ENCODE assay signal across 17 mouse cellular contexts in genomic region chr19:25200081-25200860, GRCm38 (mm10). TPM values are rescaled to one million over a fixed set of nuclear protein-coding genes. Genes with fewer than 3 reads are reported as not detected.
DNase-seq lines count a peak whose midpoint lies in the region; ATAC-seq lines count a peak whose summit lies in the region.
"Had no signal": no experiment of that assay in that cellular context is flagged by ENCODE, and none has a peak within 500 bp of the region (broad histone marks: within the 10 kb centered on the region; RNA-seq: fewer than 3 reads in every experiment).

No protein-coding gene starts in this region.

- H3K4me2 ChIP-seq in intestine, embryonic 15.5 days (replicated peaks) = no peak overlapping the region
- H3K4me2 ChIP-seq in intestine, embryonic 16.5 days (ENCODE audit: low read depth, low read length) = no peak overlapping the region
- H3K4me2 ChIP-seq in embryonic facial prominence, embryonic 12.5 days (replicated peaks) = no peak overlapping the region
- H3K4me2 ChIP-seq: liver, embryonic 15.5 days; midbrain, embryonic 12.5 days had no signal

- 0 out of 2 replicates have a peak overlapping the region, but pooled peaks have one; percentile 9 for H3K27ac ChIP-seq in intestine, embryonic 15.5 days
- no peak overlapping the region; the same call in 1 of the 2 replicates for H3K27ac ChIP-seq in intestine, embryonic 16.5 days (ENCODE audit: low read length)
- peak overlapping the region; percentile 68 for H3K27ac ChIP-seq in embryonic facial prominence, embryonic 12.5 days
- H3K27ac ChIP-seq: liver, embryonic 15.5 days; midbrain, embryonic 12.5 days had no signal

- no peak overlapping the region for H3K9ac ChIP-seq in intestine, embryonic 15.5 days
- H3K9ac ChIP-seq in intestine, embryonic 16.5 days (ENCODE audit: low read depth, low read length) = no peak overlapping the region
- H3K9ac ChIP-seq in embryonic facial prominence, embryonic 12.5 days = no peak overlapping the region
- H3K9ac ChIP-seq: liver, embryonic 15.5 days; midbrain, embryonic 12.5 days had no signal

- ATAC-seq in cerebellum, adult (ENCODE audit: insufficient number of reproducible peaks, low FRiP score, low TSS enrichment) = 0 out of 2 replicates have a peak, but pooled peaks have one; percentile 26
- ATAC-seq in intestine, embryonic 15.5 days = no peak; the same call in 1 of the 2 replicates
- no peak for ATAC-seq in intestine, embryonic 16.5 days
- 0 out of 2 replicates have a peak, but pooled peaks have one; percentile 17 for ATAC-seq in embryonic facial prominence, embryonic 12.5 days (ENCODE audit: insufficient number of reproducible peaks, insufficient read depth, low FRiP score, low TSS enrichment)
- no peak for ATAC-seq in inflammation-experienced regulatory T-cells, adult 6 months

- DNase-seq in cerebellum, postnatal 4 days (ENCODE audit: low spot score in 2 of 2) = no peak
- DNase-seq in kidney, postnatal 36 days = peak; percentile 80 to 81
- DNase-seq in layer of hippocampus, postnatal 36 days = no peak
- DNase-seq: adrenal gland, adult 2 months; cerebellum, adult 2 months; gastrocnemius, postnatal 25 days; thymus, postnatal 25 days had no signal

- no peak overlapping the region for H3K4me3 ChIP-seq in intestine, embryonic 15.5 days (replicated peaks)
- H3K4me3 ChIP-seq in intestine, embryonic 16.5 days (ENCODE audit: low read length) = no peak overlapping the region
- H3K4me3 ChIP-seq in embryonic facial prominence, embryonic 12.5 days = no peak overlapping the region
- H3K4me3 ChIP-seq: erythroblast, embryonic 14.5 days; liver, embryonic 15.5 days; midbrain, embryonic 12.5 days had no signal

- no peaks in the 10 kb centered on the region for H3K27me3 ChIP-seq in intestine, embryonic 15.5 days (replicated peaks)
- H3K27me3 ChIP-seq in intestine, embryonic 16.5 days (replicated peaks; ENCODE audit: control insufficient read depth, insufficient read depth, low read length) = no peaks in the 10 kb centered on the region
- no peaks in the 10 kb centered on the region for H3K27me3 ChIP-seq in embryonic facial prominence, embryonic 12.5 days
- H3K27me3 ChIP-seq: liver, embryonic 15.5 days had no signal

- WGBS in intestine, embryonic 15.5 days = 59% methylated on average over 13 of the region's 13 CpGs
- WGBS in intestine, embryonic 16.5 days = 58% methylated on average over 13 of the region's 13 CpGs
- 67% methylated on average over 13 of the region's 13 CpGs for WGBS in embryonic facial prominence, embryonic 12.5 days

- no peaks in the 10 kb centered on the region for H3K9me3 ChIP-seq in intestine, embryonic 15.5 days
- no peaks in the 10 kb centered on the region for H3K9me3 ChIP-seq in intestine, embryonic 16.5 days (ENCODE audit: control insufficient read depth, low read length)
- no peaks in the 10 kb centered on the region for H3K9me3 ChIP-seq in embryonic facial prominence, embryonic 12.5 days
- H3K9me3 ChIP-seq: liver, embryonic 15.5 days; midbrain, embryonic 12.5 days had no signal

- no peaks in the 10 kb centered on the region for H3K36me3 ChIP-seq in intestine, embryonic 15.5 days
- H3K36me3 ChIP-seq in intestine, embryonic 16.5 days (ENCODE audit: control insufficient read depth, insufficient read depth, low read length) = no peaks in the 10 kb centered on the region
- no peaks in the 10 kb centered on the region for H3K36me3 ChIP-seq in embryonic facial prominence, embryonic 12.5 days
- H3K36me3 ChIP-seq: G1E; midbrain, embryonic 12.5 days had no signal

- peaks cover 6% of the 10 kb centered on the region for H3K4me1 ChIP-seq in intestine, embryonic 15.5 days (replicated peaks)
- H3K4me1 ChIP-seq in intestine, embryonic 16.5 days (ENCODE audit: control insufficient read depth, insufficient read depth, low read length) = peaks cover 8% of the 10 kb centered on the region
- H3K4me1 ChIP-seq in embryonic facial prominence, embryonic 12.5 days = peaks cover 18% of the 10 kb centered on the region; the same call in 1 of the 2 replicates
- H3K4me1 ChIP-seq: liver, embryonic 15.5 days had no signal

RNA-seq across cellular contexts. Expression of gene Kank1, which starts 36.5 kb away (rescaled TPM):
- 17.0 and 18.8 TPM in 2 replicates for polyA plus RNA-seq in intestine, embryonic 15.5 days (2015; fragmentation: Nextera tagmentation; extraction: Ambion mirVana)
- polyA plus RNA-seq in intestine, embryonic 16.5 days (2015; fragmentation: Nextera tagmentation; extraction: Ambion mirVana) = 15.5 and 16.1 TPM in 2 replicates
- 25.5 and 27.6 TPM in 2 replicates for polyA plus RNA-seq in embryonic facial prominence, embryonic 12.5 days (2016; fragmentation: Nextera tagmentation; extraction: Ambion mirVana)
- polyA plus RNA-seq in inflammation-experienced regulatory T-cells, adult 6 months (2017; shearing (Covaris generic)) = not detected
- total RNA-seq in layer of hippocampus, postnatal 36 days (2021) = 10 to 100 TPM; 21.7 to 24.8 TPM
- total RNA-seq: neutrophil, adult 5-6 weeks had no signal
- polyA plus RNA-seq: erythroblast, embryonic 14.5 days; G1E had no signal

Comparison
In these comparisons a context has a peak if more than half of its experiments do, and no peak if none do; other contexts are left out.
1. ATAC-seq: peak in cerebellum, adult (single experiment) and embryonic facial prominence, embryonic 12.5 days (single experiment); none in intestine, embryonic 15.5 days (single experiment), intestine, embryonic 16.5 days (single experiment) and inflammation-experienced regulatory T-cells, adult 6 months (single experiment).
2. DNase-seq: peak in kidney, postnatal 36 days (2 of 2); none in cerebellum, postnatal 4 days (0 of 2) and layer of hippocampus, postnatal 36 days (0 of 2).
3. RNA of gene Kank1, which starts 36.5 kb away (polyA plus RNA-seq): 25.5 to 27.6 TPM in embryonic facial prominence, embryonic 12.5 days, 17.0 to 18.8 TPM in intestine, embryonic 15.5 days and 15.5 to 16.1 TPM in intestine, embryonic 16.5 days; not detected in inflammation-experienced regulatory T-cells, adult 6 months; every median in the first group is over 10 times any median in the second.